ENCODE assay signal across 18 mouse cellular contexts in genomic region chr4:57861856-57862255, GRCm38 (mm10). TPM values are rescaled to one million over a fixed set of nuclear protein-coding genes. Genes with fewer than 3 reads are reported as not detected.
DNase-seq lines count a peak whose midpoint lies in the region; ATAC-seq and TF ChIP-seq lines count a peak whose summit lies in the region.
"Had no signal": no experiment of that assay in that cellular context is flagged by ENCODE, and none has a peak within 500 bp of the region (broad histone marks: within the 10 kb centered on the region; RNA-seq: fewer than 3 reads in every experiment).

No protein-coding gene starts in this region.

- DNase-seq in heart, adult 2 months, result peak; percentile 23 to 34
- DNase-seq in heart, postnatal 10 days, result no peak
- no peak for DNase-seq in lung, postnatal 36 days
- no peak for DNase-seq in MN1 (ENCODE audit: low spot score)
- DNase-seq: adrenal gland, postnatal 36 days; cerebellum, adult 11-12 months; heart, postnatal 14 days; liver, embryonic 13.5 days had no signal

- H3K4me1 ChIP-seq in heart, adult 2 months (ENCODE audit: control insufficient read depth, insufficient read depth, low read length), result peaks cover 41% of the 10 kb centered on the region
- peaks cover 43% of the 10 kb centered on the region for H3K4me1 ChIP-seq in lung, embryonic 15.5 days
- H3K4me1 ChIP-seq in stomach, embryonic 15.5 days, result no peaks in the 10 kb centered on the region; the same call in 1 of the 2 replicates
- H3K4me1 ChIP-seq: liver, embryonic 13.5 days had no signal

- no peak for ATAC-seq in lung, embryonic 15.5 days (ENCODE audit: borderline replicate concordance, extremely low read depth, low FRiP score, low TSS enrichment)
- ATAC-seq in hematopoietic stem cell, adult 5-6 weeks (replicated peaks in 1 of 2; ENCODE audit: insufficient read depth in 1 of 2, low FRiP score in 2 of 2, low TSS enrichment in 1 of 2, low read depth in 1 of 2, poor library complexity in 2 of 2, severe bottlenecking in 2 of 2), result peak; percentile 61 to 70
- no peak for ATAC-seq in stomach, embryonic 15.5 days (ENCODE audit: insufficient read depth, low FRiP score, low read depth)
- no peak for ATAC-seq in megakaryocyte progenitor cell, adult 5-6 weeks (replicated peaks; ENCODE audit: poor library complexity)
- ATAC-seq: CD4-positive, CD25-positive, alpha-beta regulatory T cell, adult 4 months; inflammation-experienced regulatory T-cells, adult 6 months had no signal

- H3K36me3 ChIP-seq in heart, adult 2 months (ENCODE audit: control insufficient read depth, insufficient read depth, low read length), result peaks cover 65% of the 10 kb centered on the region
- H3K36me3 ChIP-seq in lung, embryonic 15.5 days, result peaks cover 25% of the 10 kb centered on the region
- H3K36me3 ChIP-seq in stomach, embryonic 15.5 days, result peaks cover 6% of the 10 kb centered on the region
- H3K36me3 ChIP-seq: liver, embryonic 13.5 days had no signal

- H3K79me2 ChIP-seq in heart, adult 2 months (replicated peaks; ENCODE audit: control insufficient read depth, insufficient read depth, low read length), result peaks cover 4% of the 10 kb centered on the region

- TF ChIP-seq CTCF in heart, adult 2 months (IDR thresholded peaks at IDR 0.05), result no peak

- no peak overlapping the region for H3K9ac ChIP-seq in heart, adult 2 months (ENCODE audit: low read depth, low read length)
- no peak overlapping the region for H3K9ac ChIP-seq in lung, embryonic 15.5 days
- H3K9ac ChIP-seq in stomach, embryonic 15.5 days, result no peak overlapping the region
- H3K9ac ChIP-seq: liver, embryonic 13.5 days; neural tube, embryonic 12.5 days had no signal

- no peak for TF ChIP-seq EP300 in heart, adult 2 months (IDR thresholded peaks at IDR 0.05; ENCODE audit: insufficient read depth, low read depth, low read length)

- H3K4me3 ChIP-seq in heart, adult 2 months, result no peak overlapping the region
- no peak overlapping the region for H3K4me3 ChIP-seq in lung, embryonic 15.5 days
- H3K4me3 ChIP-seq in stomach, embryonic 15.5 days (replicated peaks), result no peak overlapping the region
- H3K4me3 ChIP-seq: forebrain, embryonic 10.5 days; liver, embryonic 13.5 days; neural tube, embryonic 12.5 days had no signal

- H3K9me3 ChIP-seq in lung, embryonic 15.5 days, result no peaks in the 10 kb centered on the region
- no peaks in the 10 kb centered on the region for H3K9me3 ChIP-seq in stomach, embryonic 15.5 days
- H3K9me3 ChIP-seq: forebrain, embryonic 10.5 days; liver, embryonic 13.5 days; neural tube, embryonic 12.5 days had no signal

- WGBS in heart, adult 2 months, result 33% methylated on average over 8 of the region's 8 CpGs
- WGBS in lung, embryonic 15.5 days, result 37% methylated on average over 8 of the region's 8 CpGs
- 51% methylated on average over 8 of the region's 8 CpGs for WGBS in stomach, embryonic 15.5 days

- H3K27me3 ChIP-seq in heart, adult 2 months (ENCODE audit: control insufficient read depth, insufficient read depth, low read length), result no peaks in the 10 kb centered on the region
- no peaks in the 10 kb centered on the region for H3K27me3 ChIP-seq in lung, embryonic 15.5 days
- no peaks in the 10 kb centered on the region for H3K27me3 ChIP-seq in stomach, embryonic 15.5 days (replicated peaks)
- H3K27me3 ChIP-seq: liver, embryonic 13.5 days; neural tube, embryonic 12.5 days; Patski had no signal

- no peak overlapping the region for H3K4me2 ChIP-seq in lung, embryonic 15.5 days
- H3K4me2 ChIP-seq in stomach, embryonic 15.5 days, result no peak overlapping the region
- H3K4me2 ChIP-seq: liver, embryonic 13.5 days; neural tube, embryonic 12.5 days had no signal

- intact Hi-C loops in heart, adult 2 months (cut with DNase I), result loop anchor here (2.0 to 5.0 kb wide), 4 partner anchors 15 to 189 kb away; no protein-coding TSS in a partner anchor
- intact Hi-C loops in heart, postnatal 10 days (cut with DNase I), result loop anchor here (2.0 kb wide), 1 partner anchor 15 kb away; no protein-coding TSS in a partner anchor

- no peak for TF ChIP-seq POLR2A in heart, adult 2 months (IDR thresholded peaks at IDR 0.05; ENCODE audit: insufficient read depth, low read depth, low read length)

- H3K27ac ChIP-seq in heart, adult 2 months, result peak overlapping the region; percentile 62
- peak overlapping the region; percentile 52; the same call in 1 of the 2 replicates for H3K27ac ChIP-seq in lung, embryonic 15.5 days
- peak overlapping the region; percentile 17; the same call in 1 of the 2 replicates for H3K27ac ChIP-seq in stomach, embryonic 15.5 days
- H3K27ac ChIP-seq: forebrain, embryonic 10.5 days; liver, embryonic 13.5 days; neural tube, embryonic 12.5 days had no signal

RNA-seq across cellular contexts. Expression of gene D630039A03Rik, which starts 54.2 kb away (rescaled TPM):
- total RNA-seq in heart, adult 2 months (2021), result under 1 TPM; 0.13 to 0.27 TPM
- polyA plus RNA-seq in heart, adult 2 months (2012; rRNA removed), result 0.29 and 0.31 TPM in 2 replicates
- total RNA-seq in heart, postnatal 10 days (2021), result under 1 TPM; 0.19 to 0.20 TPM
- polyA plus RNA-seq in lung, embryonic 15.5 days (2015; fragmentation: Nextera tagmentation; extraction: Ambion mirVana), result 2.7 and 3.0 TPM in 2 replicates
- 2.4 and 3.1 TPM in 2 replicates for total RNA-seq in hematopoietic stem cell, adult 5-6 weeks (2017)
- polyA plus RNA-seq in stomach, embryonic 15.5 days (2015; fragmentation: Nextera tagmentation; extraction: Ambion mirVana), result 10.4 and 11.4 TPM in 2 replicates
- not detected in 2 replicates for total RNA-seq in megakaryocyte progenitor cell, adult 5-6 weeks (2015)
- 0.34 TPM in 1 of 2 replicates, not detected in the other for total RNA-seq in megakaryocyte progenitor cell, adult 5-6 weeks (2017)
- total RNA-seq: megakaryocyte-erythroid progenitor cell, adult 5-6 weeks had no signal
- polyA plus RNA-seq: forebrain, embryonic 10.5 days had no signal

Comparison
In these comparisons a context has a peak if more than half of its experiments do, and no peak if none do; other contexts are left out.
1. DNase-seq: peak in heart, adult 2 months (2 of 2); none in heart, postnatal 10 days (0 of 2), lung, postnatal 36 days (single experiment) and MN1 (single experiment).
2. ATAC-seq: peak in hematopoietic stem cell, adult 5-6 weeks (2 of 2); none in lung, embryonic 15.5 days (single experiment), stomach, embryonic 15.5 days (single experiment) and megakaryocyte progenitor cell, adult 5-6 weeks (single experiment).
3. Peak in every context shown above with its lines, with median percentiles within 50 percentile points of each other: H3K27ac ChIP-seq.